Mouse (Mus musculus): Measurements from ENCODE around the gene Tmem109. TPM values are rescaled to one million over a fixed set of nuclear protein-coding genes. Genes with fewer than 3 reads are reported as not detected.

Gene Tmem109
- 28.2 and 28.5 TPM in 2 replicates for polyA plus RNA-seq (2016; fragmentation: Nextera tagmentation; extraction: Ambion mirVana)

GRCm38 (mm10) chr19:10881426-10882154, at the start of gene Tmem109:
Gene Tmem109, minus strand, starts transcription at chr19:10882001.
- H3K4me2 ChIP-seq = peak within 1 kb of the TSS; percentile 94
- no peaks in the 10 kb centered on the region for H3K36me3 ChIP-seq
- under 1% methylated on average over 49 of the region's 49 CpGs for WGBS (ENCODE audit: insufficient replicate concordance)

DNA sequence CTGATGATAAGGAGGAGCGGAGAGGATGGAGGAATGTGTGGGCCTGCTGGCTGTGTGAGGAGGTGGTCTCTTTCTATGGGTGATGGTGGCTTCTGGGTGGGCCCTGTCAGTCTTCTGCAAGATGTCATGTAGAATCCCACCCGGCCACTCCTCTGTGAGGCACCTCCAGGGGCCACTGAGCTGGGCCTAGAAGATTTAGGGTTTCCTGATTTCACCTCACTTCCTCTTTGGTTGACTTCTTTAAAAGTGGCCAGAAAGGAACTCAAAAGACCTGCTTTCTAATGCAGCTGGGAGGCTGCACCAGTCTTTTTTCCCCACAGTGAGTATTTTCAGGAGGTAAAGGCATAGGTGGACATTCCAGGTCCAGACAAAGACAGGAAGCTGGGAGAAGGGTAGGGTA, 48.8 kb upstream of the Tmem109 start:
- WGBS (ENCODE audit: insufficient replicate concordance) = 53% methylated on average over 2 of the region's 2 CpGs
- no peak overlapping the region for H3K27ac ChIP-seq
- ATAC-seq = no peak
- no peak overlapping the region for H3K4me2 ChIP-seq
- H3K4me3 ChIP-seq = no peak overlapping the region
- no peaks in the 10 kb centered on the region for H3K9me3 ChIP-seq (replicated peaks)
- 0 out of 2 replicates have a peak, but pooled peaks cover 7% of the 10 kb centered on the region for H3K27me3 ChIP-seq (replicated peaks)
- H3K36me3 ChIP-seq = no peaks in the 10 kb centered on the region
- peaks cover 6% of the 10 kb centered on the region; the same call in 1 of the 2 replicates for H3K4me1 ChIP-seq
- no peak overlapping the region for H3K9ac ChIP-seq

More at GRCm38 (mm10) chr19:10881426-10882154, at the start of gene Tmem109:
- Histone ChIP-seq H3K9ac (peak within 1 kb of the TSS; percentile 76), H3K4me1 (peaks cover 27% of the 10 kb centered on the region), H3K9me3 (replicated peaks) (no peaks in the 10 kb centered on the region), H3K27me3 (replicated peaks) (no peaks in the 10 kb centered on the region), H3K4me3 (peak within 1 kb of the TSS; percentile 60), H3K27ac (peak within 1 kb of the TSS; percentile 78)
- peak; percentile 88 for ATAC-seq

DNA sequence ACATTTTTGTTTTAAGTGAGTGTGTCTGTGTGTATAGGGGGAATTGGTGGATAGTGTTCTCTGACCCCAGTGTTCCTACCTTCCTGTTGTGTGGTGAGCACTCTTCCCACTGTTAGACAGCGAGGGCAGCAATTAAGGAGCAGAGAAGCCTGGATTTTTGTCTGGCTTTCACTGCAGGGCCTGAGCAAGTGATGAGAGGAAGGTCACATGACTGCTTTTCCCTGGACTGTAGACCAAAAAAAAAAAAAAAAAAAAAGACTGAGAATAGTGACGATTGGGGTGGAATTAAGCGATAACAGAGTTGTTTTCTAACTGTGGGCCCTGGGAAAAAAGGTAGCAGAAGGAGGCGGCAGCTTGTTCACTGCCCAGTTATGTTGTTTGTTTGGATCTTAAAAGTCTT, 44.9 kb upstream of the Tmem109 start:
- no peak overlapping the region for H3K27ac ChIP-seq
- H3K9me3 ChIP-seq (replicated peaks) = no peaks in the 10 kb centered on the region
- no peaks in the 10 kb centered on the region for H3K27me3 ChIP-seq (replicated peaks)
- H3K36me3 ChIP-seq = no peaks in the 10 kb centered on the region
- no peak overlapping the region for H3K4me2 ChIP-seq
- no peak overlapping the region for H3K4me3 ChIP-seq
- ATAC-seq = no peak
- no peak overlapping the region for H3K9ac ChIP-seq
- 57% methylated on average over 4 of the region's 4 CpGs for WGBS (ENCODE audit: insufficient replicate concordance)
- H3K4me1 ChIP-seq = no peaks in the 10 kb centered on the region

DNA sequence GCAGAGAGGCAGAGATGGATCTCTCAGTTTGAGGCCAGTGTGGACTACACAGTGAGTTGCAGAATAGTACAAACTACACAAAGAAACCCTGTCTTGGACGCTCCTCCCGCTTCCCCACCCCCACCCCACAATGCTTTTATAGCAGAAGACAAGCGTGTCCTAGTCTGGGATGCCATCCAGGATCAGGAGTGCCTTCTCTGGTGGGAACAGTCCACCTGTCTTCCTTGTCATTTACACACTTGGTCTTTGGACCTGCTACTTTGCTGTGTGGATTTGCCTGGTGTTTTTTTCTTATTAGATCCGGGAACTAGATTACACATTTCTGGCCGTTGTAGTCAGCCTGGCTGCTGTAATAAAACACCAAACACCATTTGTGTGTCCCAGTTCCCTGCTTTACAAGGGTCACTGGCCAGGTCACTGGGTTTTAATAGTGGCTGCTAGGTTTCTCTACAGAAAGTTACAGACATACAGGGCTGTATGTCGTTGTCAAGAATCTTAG, 44.4 kb upstream of the Tmem109 start:
- no peak for ATAC-seq
- Histone ChIP-seq H3K9ac (no peak overlapping the region), H3K9me3 (replicated peaks) (no peaks in the 10 kb centered on the region), H3K27me3 (replicated peaks) (0 out of 2 replicates have a peak, but pooled peaks cover 3% of the 10 kb centered on the region), H3K36me3 (no peaks in the 10 kb centered on the region), H3K27ac (no peak overlapping the region), H3K4me3 (no peak overlapping the region), H3K4me2 (no peak overlapping the region), H3K4me1 (no peaks in the 10 kb centered on the region)
- 68% methylated on average over 6 of the region's 6 CpGs for WGBS (ENCODE audit: insufficient replicate concordance)

DNA sequence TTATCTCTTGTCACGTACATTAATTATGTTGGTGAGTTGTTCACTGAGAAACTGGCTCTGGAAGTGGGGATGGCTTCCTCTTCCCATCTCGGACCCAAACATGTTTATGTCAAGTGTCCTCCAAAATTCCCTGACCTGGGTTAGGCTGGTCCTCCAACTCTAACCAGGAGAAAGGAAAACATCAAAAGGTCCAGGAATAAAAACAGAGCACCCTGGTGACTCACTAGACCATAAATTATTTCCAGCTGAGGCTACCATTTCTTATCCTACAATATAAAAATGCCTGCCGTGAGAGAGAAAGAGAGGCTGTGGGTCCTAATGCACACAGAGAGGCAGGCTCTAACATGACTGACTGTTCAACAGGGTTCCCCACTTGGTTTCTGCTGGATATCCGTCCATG, 42.4 kb upstream of the Tmem109 start:
- 52% methylated on average over 4 of the region's 4 CpGs for WGBS (ENCODE audit: insufficient replicate concordance)
- Histone ChIP-seq H3K4me2 (no peak overlapping the region), H3K9me3 (replicated peaks) (no peaks in the 10 kb centered on the region), H3K27ac (no peak overlapping the region), H3K36me3 (no peaks in the 10 kb centered on the region), H3K4me3 (no peak overlapping the region), H3K9ac (no peak overlapping the region), H3K4me1 (no peaks in the 10 kb centered on the region), H3K27me3 (replicated peaks) (0 out of 2 replicates have a peak, but pooled peaks cover 4% of the 10 kb centered on the region)
- ATAC-seq = no peak

GRCm38 (mm10) chr19:10921058-10921457, 39.3 kb upstream of the Tmem109 start:
- H3K9me3 ChIP-seq (replicated peaks) = no peaks in the 10 kb centered on the region
- H3K27ac ChIP-seq = no peak overlapping the region
- ATAC-seq = no peak
- no peak overlapping the region for H3K4me2 ChIP-seq
- H3K9ac ChIP-seq = no peak overlapping the region
- no peak overlapping the region for H3K4me3 ChIP-seq
- H3K27me3 ChIP-seq (replicated peaks) = peaks cover 4% of the 10 kb centered on the region; the same call in 1 of the 2 replicates
- WGBS (ENCODE audit: insufficient replicate concordance) = 58% methylated on average over 3 of the region's 3 CpGs
- no peaks in the 10 kb centered on the region for H3K36me3 ChIP-seq
- H3K4me1 ChIP-seq = peaks cover 4% of the 10 kb centered on the region

DNA sequence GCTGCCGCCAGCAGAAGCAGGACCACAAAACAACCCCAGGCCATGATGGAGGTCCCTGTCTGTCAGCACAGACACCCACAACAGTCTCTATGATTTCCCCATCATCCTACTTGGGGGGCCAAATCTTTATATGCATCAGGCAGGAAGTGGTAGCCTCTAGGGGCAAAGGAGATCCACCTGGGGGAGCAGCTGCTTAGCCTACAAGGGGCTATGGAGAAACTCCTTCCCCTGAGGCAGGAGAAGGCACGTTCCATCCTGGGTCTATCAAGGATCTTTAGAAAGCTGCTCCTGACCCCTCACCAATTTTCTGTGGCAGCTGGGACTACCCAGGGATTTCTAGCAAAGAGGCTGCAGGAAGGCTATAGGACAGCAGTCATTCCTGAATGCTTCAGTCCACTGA, 38.7 kb upstream of the Tmem109 start, which contains the start of gene Zp1:
Gene Zp1 (minus strand): TSS at position 101 of the 400 bp plus-strand sequence.
- no peak for ATAC-seq

DNA sequence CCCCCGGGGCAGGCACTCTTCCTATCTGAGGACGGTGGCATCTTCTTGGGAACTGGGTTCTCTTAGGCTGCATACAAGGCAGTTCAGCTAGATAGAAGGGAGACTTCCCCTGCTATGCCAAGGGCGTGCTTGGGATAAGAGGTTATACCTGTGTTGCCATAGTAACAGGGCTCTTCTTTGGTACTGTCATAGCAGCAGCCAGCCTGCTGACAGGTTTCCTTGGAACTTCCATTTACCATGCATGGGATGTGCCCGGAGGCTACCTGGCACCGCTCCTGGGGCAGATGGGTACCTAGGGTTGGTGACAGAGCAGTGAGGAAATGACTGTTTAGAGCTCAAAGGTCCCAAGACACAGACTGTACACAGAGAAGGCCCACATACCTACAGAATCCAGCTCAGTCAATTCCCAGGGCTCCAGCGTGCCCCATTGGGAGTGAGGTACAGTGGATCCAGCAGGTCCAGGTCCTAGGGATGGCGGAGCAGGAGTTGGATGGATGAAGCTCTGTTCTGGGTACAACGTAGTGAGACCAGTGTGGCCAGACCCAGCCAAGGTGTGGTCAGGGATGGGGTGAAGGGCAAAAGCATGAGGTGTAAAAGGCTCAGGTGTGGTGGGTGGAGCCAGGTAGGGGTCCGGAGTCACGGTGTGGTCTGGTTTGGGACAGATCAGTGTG, 36.7 kb upstream of the Tmem109 start:
- Histone ChIP-seq H3K36me3 (no peaks in the 10 kb centered on the region), H3K9ac (no peak overlapping the region), H3K4me3 (no peak overlapping the region), H3K27ac (no peak overlapping the region), H3K4me2 (no peak overlapping the region), H3K27me3 (replicated peaks) (peaks cover 19% of the 10 kb centered on the region), H3K4me1 (peaks cover 4% of the 10 kb centered on the region), H3K9me3 (replicated peaks) (no peaks in the 10 kb centered on the region)
- 70% methylated on average over 10 of the region's 10 CpGs for WGBS (ENCODE audit: insufficient replicate concordance)
- no peak for ATAC-seq

More for the DNA sequence above, 38.7 kb upstream of the Tmem109 start, which contains the start of gene Zp1:
- Histone ChIP-seq H3K27me3 (replicated peaks) (peaks cover 7% of the 10 kb centered on the region; the same call in 1 of the 2 replicates), H3K9ac (no peak within 1 kb of the TSS), H3K36me3 (no peaks in the 10 kb centered on the region), H3K4me1 (peaks cover 4% of the 10 kb centered on the region), H3K4me3 (no peak within 1 kb of the TSS), H3K27ac (no peak within 1 kb of the TSS), H3K9me3 (replicated peaks) (no peaks in the 10 kb centered on the region), H3K4me2 (no peak within 1 kb of the TSS)
- WGBS (ENCODE audit: insufficient replicate concordance) = 50% methylated on average over 2 of the region's 2 CpGs

DNA sequence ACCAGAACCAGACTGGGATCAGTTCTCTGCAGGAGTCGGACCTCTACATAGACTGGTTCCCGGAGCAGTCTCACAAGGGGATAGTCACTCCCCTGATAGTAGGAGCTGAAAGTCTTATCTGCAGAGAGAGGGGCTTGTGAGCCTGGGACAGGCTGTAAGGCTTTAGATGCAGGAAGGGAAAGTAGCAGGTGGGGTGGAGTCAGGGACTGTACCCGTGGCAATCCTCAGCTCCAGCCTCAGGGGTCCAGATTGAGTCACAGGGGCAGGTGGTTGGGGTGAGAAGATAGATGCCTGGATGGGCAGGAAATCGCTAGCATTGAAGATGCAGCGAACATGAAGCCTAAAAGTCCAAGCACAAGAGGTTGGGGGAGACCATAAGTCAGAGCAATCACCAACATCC, 34.7 kb upstream of the Tmem109 start:
- no peaks in the 10 kb centered on the region for H3K9me3 ChIP-seq (replicated peaks)
- ATAC-seq = no peak
- no peak overlapping the region for H3K9ac ChIP-seq
- no peak overlapping the region for H3K27ac ChIP-seq
- peaks cover 4% of the 10 kb centered on the region for H3K4me1 ChIP-seq
- 30% methylated on average over 5 of the region's 5 CpGs for WGBS (ENCODE audit: insufficient replicate concordance)
- no peak overlapping the region for H3K4me2 ChIP-seq
- H3K27me3 ChIP-seq (replicated peaks) = peaks cover 19% of the 10 kb centered on the region
- H3K36me3 ChIP-seq = no peaks in the 10 kb centered on the region
- no peak overlapping the region for H3K4me3 ChIP-seq

DNA sequence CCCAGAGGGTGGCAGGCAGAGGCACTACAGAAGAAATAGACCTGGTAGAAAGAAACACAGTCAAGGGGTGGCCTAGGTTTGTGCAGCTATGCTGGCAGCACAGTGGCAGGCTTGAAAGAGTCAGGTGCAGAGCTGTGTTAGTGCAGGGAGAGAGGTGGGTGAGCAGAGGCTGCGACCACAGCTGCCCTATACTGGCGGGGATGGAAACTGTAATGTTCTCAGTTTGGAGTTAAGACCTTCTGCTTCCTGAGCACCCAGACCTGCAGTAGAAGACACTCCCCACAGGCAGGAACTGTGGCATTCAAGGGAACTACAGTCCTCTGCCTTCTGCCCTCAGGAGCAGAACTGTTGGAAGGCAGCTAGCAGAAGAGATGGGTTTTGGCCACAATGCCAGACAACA, 33.1 kb upstream of the Tmem109 start:
- WGBS (ENCODE audit: insufficient replicate concordance) = 34% methylated on average over 2 of the region's 2 CpGs
- Histone ChIP-seq H3K27me3 (replicated peaks) (peaks cover 15% of the 10 kb centered on the region), H3K9me3 (replicated peaks) (no peaks in the 10 kb centered on the region), H3K4me2 (no peak overlapping the region), H3K36me3 (no peaks in the 10 kb centered on the region), H3K4me3 (no peak overlapping the region), H3K4me1 (peaks cover 4% of the 10 kb centered on the region), H3K27ac (no peak overlapping the region), H3K9ac (no peak overlapping the region)
- no peak for ATAC-seq

DNA sequence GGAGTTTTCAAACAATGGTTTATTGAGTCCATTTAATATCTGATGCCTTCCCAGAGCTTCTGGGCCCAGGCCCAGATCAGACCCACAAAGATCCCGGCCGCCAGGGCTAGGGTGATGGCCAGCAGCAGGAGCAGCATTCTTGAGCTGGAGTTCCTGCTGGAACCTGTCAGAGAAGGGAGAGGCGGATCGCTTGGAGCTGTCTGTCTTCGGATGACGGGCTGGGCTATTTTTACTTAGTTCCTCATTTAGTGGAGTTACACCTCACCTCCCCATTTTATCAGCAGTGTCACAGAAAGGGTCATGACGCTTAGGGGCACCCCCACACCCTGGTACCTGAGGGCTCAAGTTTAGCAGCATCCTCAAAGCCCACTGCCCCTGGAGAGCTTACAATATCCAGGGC, 32.5 kb upstream of the Tmem109 start:
- Histone ChIP-seq H3K4me1 (peaks cover 4% of the 10 kb centered on the region), H3K4me3 (no peak overlapping the region), H3K9ac (no peak overlapping the region), H3K36me3 (no peaks in the 10 kb centered on the region), H3K9me3 (replicated peaks) (no peaks in the 10 kb centered on the region), H3K4me2 (no peak overlapping the region), H3K27me3 (replicated peaks) (peaks cover 15% of the 10 kb centered on the region), H3K27ac (no peak overlapping the region)
- WGBS (ENCODE audit: insufficient replicate concordance) = 18% methylated on average over 7 of the region's 7 CpGs
- no peak for ATAC-seq

DNA sequence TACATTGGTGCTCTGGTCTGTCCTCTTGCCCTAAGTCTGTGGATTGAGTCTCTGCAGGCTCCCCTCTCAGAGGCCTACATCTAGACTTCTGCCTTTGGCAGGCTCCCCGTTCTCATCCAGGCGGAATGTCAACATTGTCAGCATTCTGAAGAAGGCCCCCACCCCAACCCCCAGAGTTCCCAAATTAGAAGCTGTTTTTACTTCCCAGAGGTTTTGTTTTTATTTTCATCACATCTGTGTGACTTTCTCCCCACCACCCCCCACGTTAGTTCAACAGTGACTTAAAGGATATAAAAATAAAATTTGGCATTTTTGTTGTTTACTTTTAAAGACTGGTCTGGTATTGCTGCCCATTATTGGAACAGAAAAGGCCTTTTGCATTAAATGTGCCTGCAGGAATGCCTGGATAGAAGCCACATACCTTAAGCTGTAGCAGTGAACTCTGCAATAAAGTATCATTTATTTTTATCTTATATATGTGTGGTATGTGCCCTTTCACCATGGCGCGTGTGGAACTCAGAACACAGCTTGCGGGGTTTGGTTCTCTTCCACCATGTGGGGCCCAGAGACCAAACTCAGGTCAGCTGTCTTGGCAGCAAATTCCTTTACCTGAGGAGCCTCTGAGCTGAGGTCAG, 27.4 kb upstream of the Tmem109 start:
- Histone ChIP-seq H3K27ac (no peak overlapping the region), H3K36me3 (peaks cover 39% of the 10 kb centered on the region), H3K27me3 (replicated peaks) (no peaks in the 10 kb centered on the region), H3K4me3 (no peak overlapping the region), H3K4me2 (no peak overlapping the region), H3K9ac (no peak overlapping the region), H3K4me1 (0 out of 2 replicates have a peak, but pooled peaks cover 2% of the 10 kb centered on the region), H3K9me3 (replicated peaks) (no peaks in the 10 kb centered on the region)
- ATAC-seq = no peak
- 70% methylated on average over 6 of the region's 6 CpGs for WGBS (ENCODE audit: insufficient replicate concordance)
